Mouse (Mus musculus) embryonic facial prominence, embryonic 12.5 days (tissue): ENCODE results near the gene Rab31. TPM values are rescaled to one million over a fixed set of nuclear protein-coding genes. Genes with fewer than 3 reads are reported as not detected.

Experiments used
- ATAC-seq: fragments of 200-750 bp; cut with Nextera tagmentation; 2 replicates; pipeline ENCODE4 v1.8.0; 2017; ENCODE audit not compliant: insufficient number of reproducible peaks, insufficient read depth, low FRiP score, low TSS enrichment
- H3K27ac ChIP-seq: fragments of 300-500 bp; sonication (generic); 2 replicates; pipeline ENCODE4 v1.5.1; 2016; ENCODE audit warnings: mild to moderate bottlenecking
- H3K27me3 ChIP-seq: fragments of 300-500 bp; sonication (generic); 2 replicates; pipeline ENCODE4 v1.6.1; 2016; ENCODE audit warnings: mild to moderate bottlenecking, moderate library complexity
- H3K36me3 ChIP-seq: fragments of 300-500 bp; sonication (generic); 2 replicates; pipeline ENCODE4 v1.6.1; 2016; ENCODE audit warnings: mild to moderate bottlenecking
- H3K4me1 ChIP-seq: fragments of 300-500 bp; sonication (generic); 2 replicates; pipeline ENCODE4 v1.6.1; 2016
- H3K4me2 ChIP-seq: fragments of 300-500 bp; sonication (generic); replicated peaks from 2 replicates; pipeline ENCODE4 v1.6.1; 2016; ENCODE audit warnings: mild to moderate bottlenecking, moderate library complexity
- H3K4me3 ChIP-seq: fragments of 300-500 bp; sonication (generic); 2 replicates; pipeline ENCODE4 v1.5.1; 2016; ENCODE audit warnings: mild to moderate bottlenecking
- H3K9ac ChIP-seq: fragments of 300-500 bp; sonication (generic); 2 replicates; pipeline ENCODE4 v1.6.1; 2016; ENCODE audit warnings: mild to moderate bottlenecking, moderate library complexity
- H3K9me3 ChIP-seq: fragments of 300-500 bp; sonication (generic); 2 replicates; pipeline ENCODE4 v1.6.1; 2016; ENCODE audit warnings: mild to moderate bottlenecking, moderate library complexity
- WGBS: fragments of 180-500 bp; shearing (Covaris S2); methylation state at CpG from one replicate; pipeline ENCODE4 v1.1.7; 2016; 5-methylcytosine and 5-hydroxymethylcytosine counted together
- polyA plus RNA-seq: library from polyadenylated mRNA; unstranded; fragments of >200 nt; fragmentation: Nextera tagmentation; extraction: Ambion mirVana; gene quantifications from 2 replicates; pipeline ENCODE4 v1.2.1, GENCODE M21; 2016

The Rab31 gene
- polyA plus RNA-seq, 1 experiment from 2014 or later: 66.7 TPM

- H3K27ac ChIP-seq: no peak overlapping the region
- no peak overlapping the region for H3K4me2 ChIP-seq
- no peak overlapping the region for H3K4me3 ChIP-seq
- ATAC-seq: no peak
- no peaks in the 10 kb centered on the region for H3K9me3 ChIP-seq
- no peaks in the 10 kb centered on the region for H3K27me3 ChIP-seq
- H3K36me3 ChIP-seq: no peaks in the 10 kb centered on the region
- no peaks in the 10 kb centered on the region for H3K4me1 ChIP-seq
- WGBS: 70% methylated on average over 16 of the region's 16 CpGs
- H3K9ac ChIP-seq: no peak overlapping the region
These were observed 42.4 kb downstream of the Rab31 start for GRCm38 (mm10) chr17:65729945-65730741.

GRCm38 (mm10) chr17:65726755-65727154 is 45.8 kb downstream of the Rab31 start:
- no peaks in the 10 kb centered on the region for H3K27me3 ChIP-seq
- H3K9ac ChIP-seq: no peak overlapping the region
- H3K4me2 ChIP-seq: no peak overlapping the region
- no peaks in the 10 kb centered on the region for H3K4me1 ChIP-seq
- no peaks in the 10 kb centered on the region for H3K9me3 ChIP-seq
- no peak for ATAC-seq
- no peak overlapping the region for H3K27ac ChIP-seq
- no peak overlapping the region for H3K4me3 ChIP-seq
- 77% methylated on average over 5 of the region's 5 CpGs for WGBS
- H3K36me3 ChIP-seq: 0 out of 2 replicates have a peak, but pooled peaks cover 3% of the 10 kb centered on the region

- ATAC-seq: no peak
- Histone ChIP-seq H3K4me2 (no peak overlapping the region), H3K9ac (no peak overlapping the region), H3K27me3 (no peaks in the 10 kb centered on the region), H3K9me3 (no peaks in the 10 kb centered on the region), H3K27ac (no peak overlapping the region), H3K36me3 (0 out of 2 replicates have a peak, but pooled peaks cover 3% of the 10 kb centered on the region), H3K4me1 (no peaks in the 10 kb centered on the region), H3K4me3 (no peak overlapping the region)
- 86% methylated on average over 6 of the region's 6 CpGs for WGBS
These were observed 46.3 kb downstream of the Rab31 start for GRCm38 (mm10) chr17:65726274-65726673.

- Histone ChIP-seq H3K9me3 (no peaks in the 10 kb centered on the region), H3K4me3 (no peak overlapping the region), H3K9ac (no peak overlapping the region), H3K27me3 (no peaks in the 10 kb centered on the region), H3K36me3 (0 out of 2 replicates have a peak, but pooled peaks cover 3% of the 10 kb centered on the region), H3K4me1 (no peaks in the 10 kb centered on the region), H3K4me2 (no peak overlapping the region), H3K27ac (no peak overlapping the region)
- WGBS: 75% methylated on average over 2 of the region's 2 CpGs
- no peak for ATAC-seq
These were observed 46.7 kb downstream of the Rab31 start for GRCm38 (mm10) chr17:65725814-65726213.

GRCm38 (mm10) chr17:65725381-65725780 is 47.2 kb downstream of the Rab31 start:
- H3K27ac ChIP-seq: no peak overlapping the region
- 0 out of 2 replicates have a peak, but pooled peaks cover 3% of the 10 kb centered on the region for H3K36me3 ChIP-seq
- WGBS: 64% methylated on average over 8 of the region's 8 CpGs
- no peak overlapping the region for H3K4me3 ChIP-seq
- H3K27me3 ChIP-seq: no peaks in the 10 kb centered on the region
- H3K4me2 ChIP-seq: no peak overlapping the region
- H3K9me3 ChIP-seq: no peaks in the 10 kb centered on the region
- H3K9ac ChIP-seq: no peak overlapping the region
- H3K4me1 ChIP-seq: no peaks in the 10 kb centered on the region
- ATAC-seq: no peak

- Histone ChIP-seq H3K9me3 (no peaks in the 10 kb centered on the region), H3K4me2 (no peak overlapping the region), H3K4me1 (no peaks in the 10 kb centered on the region), H3K4me3 (no peak overlapping the region), H3K27ac (no peak overlapping the region), H3K27me3 (no peaks in the 10 kb centered on the region), H3K36me3 (0 out of 2 replicates have a peak, but pooled peaks cover 8% of the 10 kb centered on the region), H3K9ac (no peak overlapping the region)
- no peak for ATAC-seq
- WGBS: 75% methylated on average over 11 of the region's 11 CpGs
These were observed 48.3 kb downstream of the Rab31 start for GRCm38 (mm10) chr17:65724254-65724653.

GRCm38 (mm10) chr17:65723633-65724032 is 48.9 kb downstream of the Rab31 start:
- WGBS: 89% methylated on average over 8 of the region's 8 CpGs
- H3K4me1 ChIP-seq: no peaks in the 10 kb centered on the region
- no peak overlapping the region for H3K4me3 ChIP-seq
- H3K9me3 ChIP-seq: no peaks in the 10 kb centered on the region
- H3K4me2 ChIP-seq: no peak overlapping the region
- H3K9ac ChIP-seq: no peak overlapping the region
- H3K27ac ChIP-seq: no peak overlapping the region
- H3K27me3 ChIP-seq: no peaks in the 10 kb centered on the region
- 0 out of 2 replicates have a peak, but pooled peaks cover 8% of the 10 kb centered on the region for H3K36me3 ChIP-seq
- ATAC-seq: no peak

GRCm38 (mm10) chr17:65721330-65721729 is 51.2 kb downstream of the Rab31 start:
- Histone ChIP-seq H3K4me3 (no peak overlapping the region), H3K4me2 (no peak overlapping the region), H3K27ac (no peak overlapping the region), H3K4me1 (no peaks in the 10 kb centered on the region), H3K27me3 (no peaks in the 10 kb centered on the region), H3K9ac (no peak overlapping the region), H3K9me3 (no peaks in the 10 kb centered on the region), H3K36me3 (0 out of 2 replicates have a peak, but pooled peaks cover 8% of the 10 kb centered on the region)
- ATAC-seq: no peak

GRCm38 (mm10) chr17:65719826-65720225 is 52.7 kb downstream of the Rab31 start:
- WGBS: 94% methylated on average over 5 of the region's 5 CpGs
- Histone ChIP-seq H3K9ac (no peak overlapping the region), H3K27me3 (no peaks in the 10 kb centered on the region), H3K4me2 (no peak overlapping the region), H3K27ac (no peak overlapping the region), H3K36me3 (0 out of 2 replicates have a peak, but pooled peaks cover 11% of the 10 kb centered on the region), H3K4me1 (no peaks in the 10 kb centered on the region), H3K4me3 (no peak overlapping the region), H3K9me3 (no peaks in the 10 kb centered on the region)
- no peak for ATAC-seq

- WGBS: 91% methylated on average over 2 of the region's 2 CpGs
- Histone ChIP-seq H3K4me1 (no peaks in the 10 kb centered on the region), H3K27ac (no peak overlapping the region), H3K9me3 (no peaks in the 10 kb centered on the region), H3K4me2 (no peak overlapping the region), H3K27me3 (no peaks in the 10 kb centered on the region), H3K36me3 (0 out of 2 replicates have a peak, but pooled peaks cover 11% of the 10 kb centered on the region), H3K9ac (no peak overlapping the region), H3K4me3 (no peak overlapping the region)
- ATAC-seq: no peak
These were observed 54.0 kb downstream of the Rab31 start for GRCm38 (mm10) chr17:65718578-65718977.

GRCm38 (mm10) chr17:65717658-65718199 is 54.8 kb downstream of the Rab31 start:
- Histone ChIP-seq H3K27ac (no peak overlapping the region), H3K36me3 (peaks cover 9% of the 10 kb centered on the region; the same call in 1 of the 2 replicates), H3K4me1 (no peaks in the 10 kb centered on the region), H3K4me3 (no peak overlapping the region), H3K4me2 (no peak overlapping the region), H3K27me3 (no peaks in the 10 kb centered on the region), H3K9ac (no peak overlapping the region), H3K9me3 (no peaks in the 10 kb centered on the region)
- ATAC-seq: no peak
- 81% methylated on average over 4 of the region's 4 CpGs for WGBS

- no peak overlapping the region for H3K4me3 ChIP-seq
- H3K9ac ChIP-seq: no peak overlapping the region
- H3K27me3 ChIP-seq: no peaks in the 10 kb centered on the region
- H3K27ac ChIP-seq: no peak overlapping the region
- H3K4me2 ChIP-seq: no peak overlapping the region
- peaks cover 26% of the 10 kb centered on the region for H3K36me3 ChIP-seq
- 75% methylated on average over 8 of the region's 8 CpGs for WGBS
- peaks cover 13% of the 10 kb centered on the region for H3K9me3 ChIP-seq
- ATAC-seq: no peak
- no peaks in the 10 kb centered on the region for H3K4me1 ChIP-seq
These were observed 58.5 kb downstream of the Rab31 start for GRCm38 (mm10) chr17:65714060-65714459.
